ENCODE assay signal across 8 mouse cellular contexts in the genomic region with DNA sequence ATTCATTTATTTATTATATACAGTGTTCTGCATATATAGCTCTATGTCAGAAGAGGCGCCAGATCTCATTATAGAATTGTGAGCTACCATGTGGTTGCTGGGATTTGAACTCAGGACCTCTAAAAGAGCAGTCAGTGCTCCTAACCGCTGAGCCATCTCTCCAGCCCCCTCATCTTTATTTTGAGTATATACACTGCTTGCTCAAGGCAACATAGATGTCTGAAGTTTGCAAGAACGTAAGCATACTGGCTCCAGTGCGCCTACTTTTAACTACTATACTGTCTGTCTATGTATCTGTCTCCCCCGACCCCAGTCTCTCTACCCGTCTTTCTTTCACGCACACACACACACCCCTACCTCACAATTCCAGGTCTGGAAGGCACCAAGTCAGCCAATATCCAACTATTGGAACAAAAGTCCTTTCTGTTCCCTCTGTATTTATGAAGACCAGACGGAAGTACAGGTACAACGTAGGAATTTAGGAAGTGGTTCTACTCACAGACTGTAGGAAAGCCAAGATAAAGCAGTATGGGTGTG. TPM values are rescaled to one million over a fixed set of nuclear protein-coding genes. Genes with fewer than 3 reads are reported as not detected.
DNase-seq lines count a peak whose midpoint lies in the region; ATAC-seq and TF ChIP-seq lines count a peak whose summit lies in the region.

No protein-coding gene starts in this region.

- peak overlapping the region; percentile 94 for H3K4me2 ChIP-seq in liver, postnatal 0 days (ENCODE audit: low read depth, low read length)

- no peak for TF ChIP-seq POLR2A in heart, adult 2 months (IDR thresholded peaks at IDR 0.05; ENCODE audit: insufficient read depth, low read depth, low read length)

- DNase-seq in heart, adult 2 months, result no peak
- no peak for DNase-seq in heart, adult 8-10 months (ENCODE audit: low spot score)
- no peak for DNase-seq in hindbrain, embryonic 10.5 days (ENCODE audit: low spot score)
- no peak for DNase-seq in liver, postnatal 0 days
- DNase-seq in thymus, postnatal 0 days (ENCODE audit: low spot score), result no peak
- no peak for DNase-seq in frontal cortex, postnatal 14 days (ENCODE audit: low spot score in 2 of 2)

- peaks cover 9% of the 10 kb centered on the region for H3K36me3 ChIP-seq in heart, adult 2 months (ENCODE audit: control insufficient read depth, insufficient read depth, low read length)
- peaks cover 26% of the 10 kb centered on the region for H3K36me3 ChIP-seq in E14TG2a.4 (ENCODE audit: insufficient read depth, low read length)
- peaks cover 25% of the 10 kb centered on the region for H3K36me3 ChIP-seq in hindbrain, embryonic 10.5 days
- H3K36me3 ChIP-seq in liver, postnatal 0 days (replicated peaks; ENCODE audit: insufficient read depth, low read length), result peaks cover 21% of the 10 kb centered on the region

- no peak overlapping the region; the same call in 1 of the 2 replicates for H3K27ac ChIP-seq in heart, adult 2 months
- no peak overlapping the region for H3K27ac ChIP-seq in hindbrain, embryonic 10.5 days
- no peak overlapping the region for H3K27ac ChIP-seq in liver, postnatal 0 days (ENCODE audit: low read depth)

- TF ChIP-seq EP300 in heart, adult 2 months (IDR thresholded peaks at IDR 0.05; ENCODE audit: insufficient read depth, low read depth, low read length), result no peak
- TF ChIP-seq EP300 in liver, postnatal 0 days (IDR thresholded peaks at IDR 0.05; ENCODE audit: low read depth), result no peak

- intact Hi-C loops in heart, adult 2 months (cut with DNase I), result no loop called here

- peak overlapping the region; percentile 87 for H3K4me3 ChIP-seq in heart, adult 2 months
- H3K4me3 ChIP-seq in E14TG2a.4 (replicated peaks; ENCODE audit: low read length), result peak overlapping the region; percentile 99
- peak overlapping the region; percentile 84 for H3K4me3 ChIP-seq in hindbrain, embryonic 10.5 days
- peak overlapping the region; percentile 99 for H3K4me3 ChIP-seq in liver, postnatal 0 days (ENCODE audit: low read depth, low read length)

- no peak overlapping the region for H3K9ac ChIP-seq in heart, adult 2 months (ENCODE audit: low read depth, low read length)
- no peak overlapping the region for H3K9ac ChIP-seq in liver, postnatal 0 days (replicated peaks)

- H3K4me1 ChIP-seq in heart, adult 2 months (ENCODE audit: control insufficient read depth, insufficient read depth, low read length), result no peaks in the 10 kb centered on the region; the same call in 1 of the 2 replicates
- peaks cover 16% of the 10 kb centered on the region for H3K4me1 ChIP-seq in E14TG2a.4 (replicated peaks; ENCODE audit: low read depth, low read length)
- H3K4me1 ChIP-seq in hindbrain, embryonic 10.5 days (replicated peaks), result peaks cover 19% of the 10 kb centered on the region
- peaks cover 11% of the 10 kb centered on the region for H3K4me1 ChIP-seq in liver, postnatal 0 days (ENCODE audit: insufficient read depth)

- no peak for ATAC-seq in liver, postnatal 0 days
- no peak for ATAC-seq in activated CD4-positive, CD25-positive, alpha-beta regulatory T cell, adult 4 months

- H3K9me3 ChIP-seq in E14TG2a.4 (ENCODE audit: low read length), result no peaks in the 10 kb centered on the region
- no peaks in the 10 kb centered on the region for H3K9me3 ChIP-seq in hindbrain, embryonic 10.5 days
- H3K9me3 ChIP-seq in liver, postnatal 0 days (ENCODE audit: low read length), result no peaks in the 10 kb centered on the region

- H3K27me3 ChIP-seq in heart, adult 2 months (ENCODE audit: control insufficient read depth, insufficient read depth, low read length), result no peaks in the 10 kb centered on the region
- H3K27me3 ChIP-seq in E14TG2a.4 (ENCODE audit: insufficient read depth, low read length), result no peaks in the 10 kb centered on the region; the same call in 1 of the 2 replicates
- no peaks in the 10 kb centered on the region for H3K27me3 ChIP-seq in hindbrain, embryonic 10.5 days (ENCODE audit: insufficient read depth, poor library complexity, severe bottlenecking)
- H3K27me3 ChIP-seq in liver, postnatal 0 days (ENCODE audit: insufficient read depth, low read length), result no peaks in the 10 kb centered on the region

- peaks cover 1% of the 10 kb centered on the region; the same call in 1 of the 2 replicates for H3K79me2 ChIP-seq in heart, adult 2 months (replicated peaks; ENCODE audit: control insufficient read depth, insufficient read depth, low read length)

- TF ChIP-seq CTCF in heart, adult 2 months (IDR thresholded peaks at IDR 0.05), result no peak
- no peak for TF ChIP-seq CTCF in E14TG2a.4 (conservative IDR thresholded peaks at IDR 0.05; ENCODE audit: low read length)
- TF ChIP-seq CTCF in liver, postnatal 0 days (IDR thresholded peaks at IDR 0.05; ENCODE audit: low read depth), result no peak

- WGBS in heart, adult 2 months, result 52% methylated on average over 9 of the region's 9 CpGs
- WGBS in hindbrain, embryonic 10.5 days, result 65% methylated on average over 9 of the region's 9 CpGs
- WGBS in liver, postnatal 0 days (ENCODE audit: insufficient replicate concordance), result 56% methylated on average over 9 of the region's 9 CpGs

RNA-seq across cellular contexts. Expression of a gene that starts 0.6 kb away (rescaled TPM):
- total RNA-seq in heart, adult 2 months (2021), result 10 to 100 TPM; 11.9 to 13.2 TPM
- polyA plus RNA-seq in heart, adult 2 months (2012; rRNA removed), result 3.1 and 4.6 TPM in 2 replicates
- 10 to 100 TPM; 10.7 to 13.4 (median 11.9) TPM for total RNA-seq in heart, adult 8-10 months (2022)
- polyA plus RNA-seq in hindbrain, embryonic 10.5 days (2016; fragmentation: Nextera tagmentation; extraction: Ambion mirVana), result 19.0 and 21.4 TPM in 2 replicates
- polyA plus RNA-seq in liver, postnatal 0 days (2015; fragmentation: Nextera tagmentation; extraction: Ambion mirVana), result 8.3 and 9.2 TPM in 2 replicates
- 10 to 100 TPM; 19.5 to 27.7 TPM for polyA plus RNA-seq in activated CD4-positive, CD25-positive, alpha-beta regulatory T cell, adult 4 months (2017; shearing (Covaris generic))
- polyA plus RNA-seq in thymus, postnatal 0 days (2015; fragmentation: Nextera tagmentation; extraction: Ambion mirVana), result 26.4 and 30.9 TPM in 2 replicates

RNA-seq across cellular contexts. Expression of a gene that starts 0.7 kb away (rescaled TPM):
- total RNA-seq in heart, adult 2 months (2021), result under 1 TPM in 1 of 2 experiments, not detected in 1; 0.31 TPM
- polyA plus RNA-seq in heart, adult 2 months (2012; rRNA removed), result 0.50 and 0.66 TPM in 2 replicates
- total RNA-seq in heart, adult 8-10 months (2022), result under 1 TPM; 0.38 to 0.63 (median 0.53) TPM
- 9.4 and 9.6 TPM in 2 replicates for polyA plus RNA-seq in hindbrain, embryonic 10.5 days (2016; fragmentation: Nextera tagmentation; extraction: Ambion mirVana)
- polyA plus RNA-seq in liver, postnatal 0 days (2015; fragmentation: Nextera tagmentation; extraction: Ambion mirVana), result 0.51 and 0.73 TPM in 2 replicates
- polyA plus RNA-seq in activated CD4-positive, CD25-positive, alpha-beta regulatory T cell, adult 4 months (2017; shearing (Covaris generic)), result under 1 TPM; 0.36 to 0.43 TPM
- 2.5 and 3.2 TPM in 2 replicates for polyA plus RNA-seq in thymus, postnatal 0 days (2015; fragmentation: Nextera tagmentation; extraction: Ambion mirVana)

RNA-seq across cellular contexts. Expression of a gene that starts 14.2 kb away (rescaled TPM):
- 100 to 1,000 TPM; 251 to 294 TPM for total RNA-seq in heart, adult 2 months (2021)
- polyA plus RNA-seq in heart, adult 2 months (2012; rRNA removed), result 289 and 341 TPM in 2 replicates
- total RNA-seq in heart, adult 8-10 months (2022), result 100 to 1,000 TPM; 264 to 310 (median 279) TPM
- 317 and 357 TPM in 2 replicates for polyA plus RNA-seq in hindbrain, embryonic 10.5 days (2016; fragmentation: Nextera tagmentation; extraction: Ambion mirVana)
- 198 and 212 TPM in 2 replicates for polyA plus RNA-seq in liver, postnatal 0 days (2015; fragmentation: Nextera tagmentation; extraction: Ambion mirVana)
- 100 to 1,000 TPM; 118 to 128 TPM for polyA plus RNA-seq in activated CD4-positive, CD25-positive, alpha-beta regulatory T cell, adult 4 months (2017; shearing (Covaris generic))
- polyA plus RNA-seq in thymus, postnatal 0 days (2015; fragmentation: Nextera tagmentation; extraction: Ambion mirVana), result 282 and 312 TPM in 2 replicates

RNA-seq across cellular contexts. Expression of a gene that starts 14.2 kb away (rescaled TPM):
- 100 to 1,000 TPM; 593 to 673 TPM for total RNA-seq in heart, adult 2 months (2021)
- polyA plus RNA-seq in heart, adult 2 months (2012; rRNA removed), result 722 and 984 TPM in 2 replicates
- total RNA-seq in heart, adult 8-10 months (2022), result 100 to 1,000 TPM; 662 to 705 (median 698) TPM
- polyA plus RNA-seq in hindbrain, embryonic 10.5 days (2016; fragmentation: Nextera tagmentation; extraction: Ambion mirVana), result 272 and 320 TPM in 2 replicates
- 454 and 476 TPM in 2 replicates for polyA plus RNA-seq in liver, postnatal 0 days (2015; fragmentation: Nextera tagmentation; extraction: Ambion mirVana)
- polyA plus RNA-seq in activated CD4-positive, CD25-positive, alpha-beta regulatory T cell, adult 4 months (2017; shearing (Covaris generic)), result 100 to 1,000 TPM; 176 to 199 TPM
- polyA plus RNA-seq in thymus, postnatal 0 days (2015; fragmentation: Nextera tagmentation; extraction: Ambion mirVana), result 303 and 309 TPM in 2 replicates

RNA-seq across cellular contexts. Expression of a gene that starts 41.7 kb away (rescaled TPM):
- 100 to 1,000 TPM; 364 to 415 TPM for total RNA-seq in heart, adult 2 months (2021)
- 175 and 243 TPM in 2 replicates for polyA plus RNA-seq in heart, adult 2 months (2012; rRNA removed)
- total RNA-seq in heart, adult 8-10 months (2022), result 100 to 1,000 TPM; 333 to 412 (median 402) TPM
- 43.9 and 53.9 TPM in 2 replicates for polyA plus RNA-seq in hindbrain, embryonic 10.5 days (2016; fragmentation: Nextera tagmentation; extraction: Ambion mirVana)
- 25.5 and 26.1 TPM in 2 replicates for polyA plus RNA-seq in liver, postnatal 0 days (2015; fragmentation: Nextera tagmentation; extraction: Ambion mirVana)
- 10 to 100 TPM; 15.8 to 18.2 TPM for polyA plus RNA-seq in activated CD4-positive, CD25-positive, alpha-beta regulatory T cell, adult 4 months (2017; shearing (Covaris generic))
- polyA plus RNA-seq in thymus, postnatal 0 days (2015; fragmentation: Nextera tagmentation; extraction: Ambion mirVana), result 37.4 and 42.7 TPM in 2 replicates
